8 mouse cellular contexts compared by ENCODE assay signal in genomic region chr4:155162433-155163319, GRCm38 (mm10). TPM values are rescaled to one million over a fixed set of nuclear protein-coding genes. Genes with fewer than 3 reads are reported as not detected.
DNase-seq lines count a peak whose midpoint lies in the region; ATAC-seq lines count a peak whose summit lies in the region.

No protein-coding gene starts in this region.

- H3K4me3 ChIP-seq in hindbrain, embryonic 15.5 days: no peak overlapping the region
- H3K4me3 ChIP-seq in hindbrain, embryonic 14.5 days (replicated peaks; ENCODE audit: low read length): no peak overlapping the region
- no peak overlapping the region for H3K4me3 ChIP-seq in limb, embryonic 15.5 days

- DNase-seq in hindbrain, embryonic 14.5 days (ENCODE audit: low spot score): no peak
- peak; percentile 60 for DNase-seq in MEL-GATA-1-ER (ENCODE audit: extremely low read depth, low read depth)
- peak; percentile 77 for DNase-seq in splenic B cell, adult 2 months (ENCODE audit: low read depth, low spot score)
- no peak for DNase-seq in layer of hippocampus, postnatal 10 days (ENCODE audit: low spot score in 2 of 2)
- DNase-seq in adrenal gland, adult 2 months: no peak

- no peak overlapping the region for H3K4me2 ChIP-seq in hindbrain, embryonic 15.5 days
- H3K4me2 ChIP-seq in hindbrain, embryonic 14.5 days (replicated peaks): no peak overlapping the region
- no peak overlapping the region for H3K4me2 ChIP-seq in limb, embryonic 15.5 days

- no peak for ATAC-seq in hindbrain, embryonic 15.5 days (ENCODE audit: low FRiP score, low read depth)
- no peak for ATAC-seq in hindbrain, embryonic 14.5 days (ENCODE audit: low FRiP score)
- ATAC-seq in limb, embryonic 15.5 days (ENCODE audit: insufficient number of reproducible peaks, low FRiP score, low TSS enrichment, low read depth): no peak
- no peak; the same call in 1 of the 2 replicates for ATAC-seq in megakaryocyte-erythroid progenitor cell, adult 5-6 weeks (replicated peaks; ENCODE audit: low FRiP score, low TSS enrichment, poor library complexity, severe bottlenecking)

- peaks cover 11% of the 10 kb centered on the region for H3K36me3 ChIP-seq in hindbrain, embryonic 15.5 days
- H3K36me3 ChIP-seq in hindbrain, embryonic 14.5 days (replicated peaks; ENCODE audit: control insufficient read depth, insufficient read depth): peaks cover 20% of the 10 kb centered on the region
- peaks cover 30% of the 10 kb centered on the region for H3K36me3 ChIP-seq in limb, embryonic 15.5 days
- peaks cover 2% of the 10 kb centered on the region; the same call in 1 of the 2 replicates for H3K36me3 ChIP-seq in splenic B cell, adult 2 months (ENCODE audit: control insufficient read depth, insufficient read depth, low read length, poor library complexity, severe bottlenecking)

- H3K27ac ChIP-seq in hindbrain, embryonic 15.5 days (replicated peaks): 0 out of 2 replicates have a peak overlapping the region, but pooled peaks have one; percentile 5
- H3K27ac ChIP-seq in hindbrain, embryonic 14.5 days: no peak overlapping the region
- H3K27ac ChIP-seq in limb, embryonic 15.5 days: peak overlapping the region; percentile 43; the same call in 1 of the 2 replicates

- H3K9me3 ChIP-seq in hindbrain, embryonic 15.5 days: no peaks in the 10 kb centered on the region
- no peaks in the 10 kb centered on the region; the same call in 1 of the 2 replicates for H3K9me3 ChIP-seq in hindbrain, embryonic 14.5 days (ENCODE audit: control insufficient read depth, low read length)
- H3K9me3 ChIP-seq in limb, embryonic 15.5 days: no peaks in the 10 kb centered on the region

- H3K9ac ChIP-seq in hindbrain, embryonic 15.5 days: no peak overlapping the region
- H3K9ac ChIP-seq in hindbrain, embryonic 14.5 days: no peak overlapping the region
- no peak overlapping the region for H3K9ac ChIP-seq in limb, embryonic 15.5 days

- H3K4me1 ChIP-seq in hindbrain, embryonic 15.5 days (replicated peaks): peaks cover 55% of the 10 kb centered on the region
- H3K4me1 ChIP-seq in hindbrain, embryonic 14.5 days (replicated peaks; ENCODE audit: control insufficient read depth, insufficient read depth, low read length): peaks cover 30% of the 10 kb centered on the region
- H3K4me1 ChIP-seq in limb, embryonic 15.5 days: peaks cover 78% of the 10 kb centered on the region

- WGBS in hindbrain, embryonic 15.5 days: 81% methylated on average over 7 of the region's 7 CpGs
- WGBS in hindbrain, embryonic 14.5 days: 89% methylated on average over 7 of the region's 7 CpGs
- 52% methylated on average over 7 of the region's 7 CpGs for WGBS in limb, embryonic 15.5 days

- H3K27me3 ChIP-seq in hindbrain, embryonic 15.5 days: no peaks in the 10 kb centered on the region
- no peaks in the 10 kb centered on the region for H3K27me3 ChIP-seq in hindbrain, embryonic 14.5 days (ENCODE audit: control insufficient read depth, insufficient read depth, low read length)
- H3K27me3 ChIP-seq in limb, embryonic 15.5 days: no peaks in the 10 kb centered on the region
- no peaks in the 10 kb centered on the region for H3K27me3 ChIP-seq in splenic B cell, adult 2 months (ENCODE audit: control insufficient read depth, insufficient read depth, low read length, poor library complexity, severe bottlenecking)

RNA-seq across cellular contexts. Expression of gene Ski, which starts 59.7 kb away (rescaled TPM):
- 11.3 and 11.9 TPM in 2 replicates for polyA plus RNA-seq in hindbrain, embryonic 15.5 days (2015; fragmentation: Nextera tagmentation; extraction: Ambion mirVana)
- polyA plus RNA-seq in hindbrain, embryonic 14.5 days (2014; fragmentation: Nextera tagmentation; extraction: Ambion mirVana): 15.1 and 15.6 TPM in 2 replicates
- 25.2 and 26.8 TPM in 2 replicates for polyA plus RNA-seq in limb, embryonic 15.5 days (2015; fragmentation: Nextera tagmentation; extraction: Ambion mirVana)
- total RNA-seq in layer of hippocampus, postnatal 10 days (2021): 100 to 1,000 TPM; 118 TPM
- 10 to 100 TPM; 59.7 to 63.8 TPM for total RNA-seq in adrenal gland, adult 2 months (2021)
- polyA plus RNA-seq in adrenal gland, adult 2 months (2012; rRNA removed): 83.1 and 103 TPM in 2 replicates
- total RNA-seq in megakaryocyte-erythroid progenitor cell, adult 5-6 weeks (2014; fragmentation: Nextera tagmentation): 16.3 and 16.4 TPM in 2 replicates
- total RNA-seq in megakaryocyte-erythroid progenitor cell, adult 5-6 weeks (2017): 6.7 and 7.7 TPM in 2 replicates

Comparison
In these comparisons a context has a peak if more than half of its experiments do, and no peak if none do; other contexts are left out.
1. DNase-seq: peak in MEL-GATA-1-ER (single experiment) and splenic B cell, adult 2 months (single experiment); none in hindbrain, embryonic 14.5 days (single experiment), layer of hippocampus, postnatal 10 days (0 of 2) and adrenal gland, adult 2 months (single experiment).